In genomic region chr6:63515957-63516356, GRCm38 (mm10) we compare ENCODE assay signal across 22 mouse cellular contexts.
A peak's percentile ranks its signal among the peaks of the same experiment; 100 is the strongest.
DNase-seq lines count a peak whose midpoint lies in the region; ATAC-seq and TF ChIP-seq lines count a peak whose summit lies in the region.
"Had no signal": no experiment of that assay in that cellular context is flagged by ENCODE, and none has a peak within 500 bp of the region (broad histone marks: within the 10 kb centered on the region; RNA-seq: fewer than 3 reads in every experiment).

No protein-coding gene starts in this region.

- no peak overlapping the region for H3K4me2 ChIP-seq in hindbrain, embryonic 11.5 days (replicated peaks; ENCODE audit: low read depth, low read length)
- no peak overlapping the region for H3K4me2 ChIP-seq in hindbrain, embryonic 13.5 days
- H3K4me2 ChIP-seq in hindbrain, embryonic 12.5 days (replicated peaks): no peak overlapping the region
- H3K4me2 ChIP-seq in hindbrain, embryonic 14.5 days (replicated peaks): no peak overlapping the region
- H3K4me2 ChIP-seq in hindbrain, postnatal 0 days (ENCODE audit: low read depth, low read length): no peak overlapping the region
- H3K4me2 ChIP-seq in hindbrain, embryonic 16.5 days (ENCODE audit: low read length): no peak overlapping the region

- no peak for TF ChIP-seq CTCF in hindbrain, postnatal 0 days (IDR thresholded peaks at IDR 0.05; ENCODE audit: low read depth)

- 80% methylated on average over 6 of the region's 6 CpGs for WGBS in hindbrain, embryonic 11.5 days
- WGBS in hindbrain, embryonic 13.5 days: 72% methylated on average over 6 of the region's 6 CpGs
- WGBS in hindbrain, embryonic 12.5 days: 79% methylated on average over 6 of the region's 6 CpGs
- WGBS in hindbrain, embryonic 10.5 days: 91% methylated on average over 6 of the region's 6 CpGs
- 74% methylated on average over 6 of the region's 6 CpGs for WGBS in hindbrain, embryonic 14.5 days
- WGBS in hindbrain, postnatal 0 days: 80% methylated on average over 6 of the region's 6 CpGs
- whole genome bisulfite sequencing in hindbrain, embryonic 16.5 days: 75% methylated on average over 6 of the region's 6 CpGs

- no peaks in the 10 kb centered on the region for H3K4me1 ChIP-seq in hindbrain, embryonic 11.5 days (replicated peaks; ENCODE audit: control insufficient read depth, insufficient read depth, low read length)
- no peaks in the 10 kb centered on the region for H3K4me1 ChIP-seq in hindbrain, embryonic 13.5 days (replicated peaks)
- no peaks in the 10 kb centered on the region for H3K4me1 ChIP-seq in hindbrain, embryonic 12.5 days
- no peaks in the 10 kb centered on the region for H3K4me1 ChIP-seq in hindbrain, embryonic 10.5 days (replicated peaks)
- H3K4me1 ChIP-seq in hindbrain, embryonic 14.5 days (replicated peaks; ENCODE audit: control insufficient read depth, insufficient read depth, low read length): no peaks in the 10 kb centered on the region
- H3K4me1 ChIP-seq in hindbrain, postnatal 0 days (ENCODE audit: insufficient read depth, low read length): no peaks in the 10 kb centered on the region
- H3K4me1 ChIP-seq in hindbrain, embryonic 16.5 days (ENCODE audit: control insufficient read depth, insufficient read depth, low read depth, low read length): no peaks in the 10 kb centered on the region

- no peak overlapping the region for H3K4me3 ChIP-seq in hindbrain, embryonic 11.5 days (ENCODE audit: low read depth, low read length)
- H3K4me3 ChIP-seq in hindbrain, embryonic 13.5 days: no peak overlapping the region
- no peak overlapping the region for H3K4me3 ChIP-seq in hindbrain, embryonic 12.5 days
- H3K4me3 ChIP-seq in hindbrain, embryonic 10.5 days: no peak overlapping the region
- H3K4me3 ChIP-seq in hindbrain, embryonic 14.5 days (replicated peaks; ENCODE audit: low read length): no peak overlapping the region
- no peak overlapping the region for H3K4me3 ChIP-seq in hindbrain, postnatal 0 days (ENCODE audit: low read length)
- H3K4me3 ChIP-seq in hindbrain, embryonic 16.5 days (ENCODE audit: low read length): no peak overlapping the region

- H3K27ac ChIP-seq in hindbrain, embryonic 11.5 days (ENCODE audit: low read depth, low read length): no peak overlapping the region
- no peak overlapping the region for H3K27ac ChIP-seq in hindbrain, embryonic 13.5 days
- no peak overlapping the region for H3K27ac ChIP-seq in hindbrain, embryonic 12.5 days
- no peak overlapping the region for H3K27ac ChIP-seq in hindbrain, embryonic 10.5 days
- H3K27ac ChIP-seq in hindbrain, embryonic 14.5 days: no peak overlapping the region
- H3K27ac ChIP-seq in hindbrain, postnatal 0 days: no peak overlapping the region
- H3K27ac ChIP-seq in hindbrain, embryonic 16.5 days (ENCODE audit: low read depth, low read length): no peak overlapping the region

- no peak overlapping the region for H3K9ac ChIP-seq in hindbrain, embryonic 11.5 days (ENCODE audit: low read depth, low read length)
- no peak overlapping the region for H3K9ac ChIP-seq in hindbrain, embryonic 13.5 days
- H3K9ac ChIP-seq in hindbrain, embryonic 12.5 days: no peak overlapping the region
- H3K9ac ChIP-seq in hindbrain, embryonic 14.5 days: no peak overlapping the region
- no peak overlapping the region for H3K9ac ChIP-seq in hindbrain, postnatal 0 days (replicated peaks; ENCODE audit: low read length)
- H3K9ac ChIP-seq in hindbrain, embryonic 16.5 days (ENCODE audit: low read depth, low read length): no peak overlapping the region

- H3K27me3 ChIP-seq in hindbrain, embryonic 11.5 days (ENCODE audit: control insufficient read depth, insufficient read depth, low read length): no peaks in the 10 kb centered on the region
- no peaks in the 10 kb centered on the region for H3K27me3 ChIP-seq in hindbrain, embryonic 13.5 days
- H3K27me3 ChIP-seq in hindbrain, embryonic 12.5 days: no peaks in the 10 kb centered on the region
- H3K27me3 ChIP-seq in hindbrain, embryonic 10.5 days (ENCODE audit: insufficient read depth, poor library complexity, severe bottlenecking): no peaks in the 10 kb centered on the region
- no peaks in the 10 kb centered on the region for H3K27me3 ChIP-seq in hindbrain, embryonic 14.5 days (ENCODE audit: control insufficient read depth, insufficient read depth, low read length)
- H3K27me3 ChIP-seq in hindbrain, postnatal 0 days (ENCODE audit: insufficient read depth, low read length): no peaks in the 10 kb centered on the region
- H3K27me3 ChIP-seq in hindbrain, embryonic 16.5 days (replicated peaks; ENCODE audit: control insufficient read depth, insufficient read depth, low read length): no peaks in the 10 kb centered on the region
- H3K27me3 ChIP-seq: CH12.LX, Patski had no signal

- H3K9me3 ChIP-seq in hindbrain, embryonic 11.5 days (ENCODE audit: control insufficient read depth, low read length): no peaks in the 10 kb centered on the region
- H3K9me3 ChIP-seq in hindbrain, embryonic 13.5 days: no peaks in the 10 kb centered on the region
- no peaks in the 10 kb centered on the region for H3K9me3 ChIP-seq in hindbrain, embryonic 12.5 days (replicated peaks)
- no peaks in the 10 kb centered on the region for H3K9me3 ChIP-seq in hindbrain, embryonic 10.5 days
- H3K9me3 ChIP-seq in hindbrain, embryonic 14.5 days (ENCODE audit: control insufficient read depth, low read length): no peaks in the 10 kb centered on the region
- no peaks in the 10 kb centered on the region for H3K9me3 ChIP-seq in hindbrain, postnatal 0 days (ENCODE audit: low read length)
- no peaks in the 10 kb centered on the region for H3K9me3 ChIP-seq in hindbrain, embryonic 16.5 days (ENCODE audit: control insufficient read depth, low read length)
- H3K9me3 ChIP-seq: G1E had no signal

- no peak for DNase-seq in hindbrain, embryonic 11.5 days (ENCODE audit: low spot score)
- DNase-seq in hindbrain, embryonic 10.5 days (ENCODE audit: low spot score): no peak
- no peak for DNase-seq in hindbrain, embryonic 14.5 days (ENCODE audit: low spot score)
- DNase-seq in hindbrain, postnatal 0 days (ENCODE audit: low spot score): no peak
- DNase-seq in cerebellum, adult 18-20 months: no peak
- DNase-seq: adrenal gland, adult 2 months; adrenal gland, adult 8-10 months; adrenal gland, postnatal 10 days; adrenal gland, postnatal 14 days; adrenal gland, postnatal 25 days; adrenal gland, postnatal 36 days; B cell, adult 2 months; cerebellum, adult 11 months; cerebellum, adult 11-12 months had no signal

- ATAC-seq in hindbrain, embryonic 11.5 days (ENCODE audit: low FRiP score): peak; percentile 61
- no peak for ATAC-seq in hindbrain, embryonic 13.5 days (ENCODE audit: low FRiP score)
- ATAC-seq in hindbrain, embryonic 12.5 days (ENCODE audit: low FRiP score): peak; percentile 68; the same call in 1 of the 2 replicates
- ATAC-seq in hindbrain, embryonic 14.5 days (ENCODE audit: low FRiP score): 0 out of 2 replicates have a peak, but pooled peaks have one; percentile 27
- no peak for ATAC-seq in hindbrain, postnatal 0 days
- ATAC-seq in hindbrain, embryonic 16.5 days: 0 out of 2 replicates have a peak, but pooled peaks have one; percentile 14
- ATAC-seq: activated CD4-positive, CD25-positive, alpha-beta regulatory T cell, adult 4 months; CD4-positive, CD25-positive, alpha-beta regulatory T cell, adult 4 months; Patski had no signal

- no peaks in the 10 kb centered on the region for H3K36me3 ChIP-seq in hindbrain, embryonic 11.5 days (ENCODE audit: control insufficient read depth, insufficient read depth, low read length)
- H3K36me3 ChIP-seq in hindbrain, embryonic 13.5 days: no peaks in the 10 kb centered on the region
- no peaks in the 10 kb centered on the region for H3K36me3 ChIP-seq in hindbrain, embryonic 12.5 days
- H3K36me3 ChIP-seq in hindbrain, embryonic 10.5 days: no peaks in the 10 kb centered on the region
- H3K36me3 ChIP-seq in hindbrain, embryonic 14.5 days (replicated peaks; ENCODE audit: control insufficient read depth, insufficient read depth): no peaks in the 10 kb centered on the region
- no peaks in the 10 kb centered on the region for H3K36me3 ChIP-seq in hindbrain, postnatal 0 days (ENCODE audit: insufficient read depth, low read length)
- H3K36me3 ChIP-seq in hindbrain, embryonic 16.5 days (ENCODE audit: control insufficient read depth, insufficient read depth, low read length): no peaks in the 10 kb centered on the region
- H3K36me3 ChIP-seq: G1E had no signal

Comparison
In these comparisons a context has a peak if more than half of its experiments do, and no peak if none do; other contexts are left out.
1. ATAC-seq: peak in hindbrain, embryonic 11.5 days (single experiment), hindbrain, embryonic 12.5 days (single experiment), hindbrain, embryonic 14.5 days (single experiment) and hindbrain, embryonic 16.5 days (single experiment); none in hindbrain, embryonic 13.5 days (single experiment) and hindbrain, postnatal 0 days (single experiment).